Mouse (Mus musculus) skeletal muscle tissue, postnatal 0 days (tissue): ENCODE results near the gene Pdk3. TPM values are rescaled to one million over a fixed set of nuclear protein-coding genes. Genes with fewer than 3 reads are reported as not detected.

ENCODE experiments used
- polyA plus RNA-seq: library from polyadenylated mRNA; unstranded; fragments of >200 nt; fragmentation: Nextera tagmentation; extraction: Ambion mirVana; gene quantifications from 2 replicates; pipeline ENCODE4 v1.2.1, GENCODE M21; 2015

Gene Pdk3
- polyA plus RNA-seq: 46.6 and 47.1 TPM in 2 replicates

DNA sequence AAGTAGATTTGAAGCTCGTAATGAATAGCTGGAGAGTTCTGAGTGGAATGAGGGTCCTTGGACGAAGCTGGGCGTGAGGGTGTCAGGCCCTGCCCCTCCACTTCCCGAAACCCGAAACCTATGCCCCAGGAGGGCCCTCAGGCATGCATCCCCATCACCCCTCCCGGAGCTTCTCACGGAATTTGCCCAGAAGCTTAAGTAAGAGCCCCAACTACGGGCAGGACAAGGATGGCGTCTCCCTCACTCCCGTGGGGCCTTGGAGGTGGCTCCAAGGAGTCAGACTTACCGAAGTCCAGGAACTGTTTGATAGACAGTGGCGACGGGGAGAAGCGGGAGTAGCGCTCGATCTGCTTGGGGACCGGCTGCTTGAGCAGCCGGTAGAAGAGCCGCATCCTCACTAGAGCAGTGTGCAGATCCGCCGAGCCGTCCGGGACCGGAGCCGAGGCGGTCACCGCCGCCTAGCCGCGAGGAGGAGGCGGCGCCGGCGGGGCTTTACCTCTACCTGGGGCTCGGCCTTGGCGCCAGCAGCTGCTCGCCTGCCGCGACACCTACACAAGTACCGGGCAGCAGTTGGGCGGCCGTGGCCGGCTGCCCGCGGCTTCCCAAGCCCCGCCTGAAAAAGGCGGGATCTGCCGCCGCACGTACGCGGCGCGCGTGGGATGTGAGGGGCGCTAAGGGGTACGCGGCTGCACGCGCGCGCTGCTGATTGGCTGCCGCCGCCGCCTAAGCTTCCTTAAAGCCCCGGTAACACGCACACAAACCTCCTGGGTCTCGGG is at the start of gene Pdk3:
Gene Pdk3, minus strand, starts transcription at position 641 of the 776 bp plus-strand sequence.

Other genes with a start within 250 kb of the Pdk3 start
- gene Pola1, start 200.0 kb downstream of the Pdk3 start, polyA plus RNA-seq: 3.3 TPM in 2 replicates
- gene Pcyt1b, start 177.3 kb downstream of the Pdk3 start, polyA plus RNA-seq: 0.46 and 0.52 TPM in 2 replicates
- not detected in 2 replicates for gene AU015836, start 136.5 kb upstream of the Pdk3 start, polyA plus RNA-seq